Mouse (Mus musculus) neural tube, embryonic 13.5 days (tissue): ENCODE results near the gene Fam187b. TPM values are rescaled to one million over a fixed set of nuclear protein-coding genes. Genes with fewer than 3 reads are reported as not detected.

Source experiments
- ATAC-seq: fragments of 200-750 bp; cut with Nextera tagmentation; 2 replicates; pipeline ENCODE4 v1.8.0; 2017; ENCODE audit warnings: low read depth, mild to moderate bottlenecking, moderate TSS enrichment, moderate library complexity
- H3K27ac ChIP-seq: fragments of 300-500 bp; sonication (generic); replicated peaks from 2 replicates; pipeline ENCODE4 v1.5.1; 2015; ENCODE audit warnings: moderate library complexity, mild to moderate bottlenecking, inconsistent platforms
- H3K27me3 ChIP-seq: fragments of 300-500 bp; sonication (generic); 2 replicates; pipeline ENCODE4 v1.6.1; 2015; ENCODE audit warnings: mild to moderate bottlenecking, inconsistent platforms
- H3K36me3 ChIP-seq: fragments of 300-500 bp; sonication (generic); 2 replicates; pipeline ENCODE4 v1.6.1; 2015; ENCODE audit warnings: mild to moderate bottlenecking, inconsistent platforms
- H3K4me1 ChIP-seq: fragments of 300-500 bp; sonication (generic); replicated peaks from 2 replicates; pipeline ENCODE4 v1.6.1; 2015; ENCODE audit warnings: inconsistent platforms
- H3K4me2 ChIP-seq: fragments of 300-500 bp; sonication (generic); 2 replicates; pipeline ENCODE4 v1.6.1; 2015; ENCODE audit warnings: inconsistent platforms, mild to moderate bottlenecking, moderate library complexity
- H3K4me3 ChIP-seq: fragments of 300-500 bp; sonication (generic); 2 replicates; pipeline ENCODE4 v1.5.1; 2015; ENCODE audit warnings: mild to moderate bottlenecking, inconsistent platforms
- H3K9ac ChIP-seq: fragments of 300-500 bp; sonication (generic); 2 replicates; pipeline ENCODE4 v1.6.1; 2015; ENCODE audit warnings: moderate library complexity, mild to moderate bottlenecking, inconsistent platforms
- H3K9me3 ChIP-seq: fragments of 300-500 bp; sonication (generic); 2 replicates; pipeline ENCODE4 v1.6.1; 2016; ENCODE audit warnings: inconsistent platforms
- WGBS: fragments of 180-500 bp; shearing (Covaris S2); methylation state at CpG from one replicate; pipeline ENCODE4 v1.1.7; 2015; 5-methylcytosine and 5-hydroxymethylcytosine counted together
- polyA plus RNA-seq: library from polyadenylated mRNA; unstranded; fragments of >200 nt; fragmentation: Nextera tagmentation; extraction: Ambion mirVana; gene quantifications from 2 replicates; pipeline ENCODE4 v1.2.1, GENCODE M21; 2015

Gene Fam187b
- polyA plus RNA-seq, 1 experiment from 2014 or later, result 0.53 TPM

DNA sequence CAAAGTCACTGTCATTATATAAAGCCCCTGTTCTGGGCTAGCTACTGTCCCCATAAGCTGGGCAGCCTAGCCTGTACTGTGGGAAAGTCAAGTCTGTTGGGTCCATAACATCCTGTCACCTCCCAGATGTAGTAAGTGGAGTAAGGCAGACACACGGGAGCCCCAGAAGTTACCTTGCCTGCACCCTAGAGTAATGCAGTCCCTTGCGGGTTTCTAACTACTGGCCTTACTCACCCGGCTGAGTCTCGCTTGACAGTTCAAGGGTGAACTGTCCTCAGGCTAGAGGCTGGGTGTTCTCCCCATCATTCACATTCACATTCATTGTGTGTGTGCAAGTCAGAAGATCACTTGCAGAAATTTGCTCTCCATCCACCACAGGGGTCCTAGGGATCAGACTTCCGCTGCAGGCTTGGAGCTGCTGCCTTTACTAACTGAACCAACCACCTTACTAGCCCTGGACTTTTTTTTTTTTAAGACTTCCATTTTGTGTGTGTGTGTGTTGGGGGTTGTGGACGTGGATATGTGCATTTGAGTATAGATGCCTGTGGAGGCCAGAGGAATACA, 13.7 kb upstream of the Fam187b start:
- no peak overlapping the region for H3K9ac ChIP-seq
- WGBS, result 82% methylated on average over 6 of the region's 6 CpGs

DNA sequence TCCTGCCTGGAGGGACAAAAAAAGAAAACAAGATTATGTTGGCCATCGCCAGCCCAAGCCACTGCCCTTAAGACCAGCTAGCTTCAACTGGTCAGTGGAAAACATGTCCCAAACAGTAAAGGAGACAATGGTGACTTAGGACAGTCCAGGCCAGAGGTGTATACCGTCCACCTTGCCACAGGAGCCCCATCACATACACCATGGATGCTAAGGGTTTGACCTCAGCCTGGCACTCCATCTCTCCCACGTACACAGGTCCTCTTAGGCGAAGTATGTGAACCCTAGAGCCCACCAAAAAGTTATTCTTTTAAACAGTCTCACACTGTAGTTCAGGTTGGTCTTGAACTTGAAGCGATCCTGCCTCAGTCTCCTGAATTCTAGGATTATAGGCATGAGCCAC, 10.7 kb upstream of the Fam187b start:
- no peak for ATAC-seq
- H3K27me3 ChIP-seq, result no peaks in the 10 kb centered on the region
- H3K9ac ChIP-seq, result no peak overlapping the region
- H3K4me1 ChIP-seq, result peaks cover 20% of the 10 kb centered on the region
- H3K4me3 ChIP-seq, result no peak overlapping the region
- H3K27ac ChIP-seq, result no peak overlapping the region
- H3K4me2 ChIP-seq, result no peak overlapping the region
- peaks cover 15% of the 10 kb centered on the region for H3K36me3 ChIP-seq
- 92% methylated on average over 5 of the region's 5 CpGs for WGBS
- H3K9me3 ChIP-seq, result no peaks in the 10 kb centered on the region

More for the DNA sequence above, 13.7 kb upstream of the Fam187b start:
- no peaks in the 10 kb centered on the region for H3K27me3 ChIP-seq
- H3K4me3 ChIP-seq, result no peak overlapping the region
- H3K9me3 ChIP-seq, result no peaks in the 10 kb centered on the region
- no peak overlapping the region for H3K4me2 ChIP-seq
- peaks cover 18% of the 10 kb centered on the region for H3K36me3 ChIP-seq
- ATAC-seq, result no peak
- H3K27ac ChIP-seq, result no peak overlapping the region
- H3K4me1 ChIP-seq, result peaks cover 31% of the 10 kb centered on the region

DNA sequence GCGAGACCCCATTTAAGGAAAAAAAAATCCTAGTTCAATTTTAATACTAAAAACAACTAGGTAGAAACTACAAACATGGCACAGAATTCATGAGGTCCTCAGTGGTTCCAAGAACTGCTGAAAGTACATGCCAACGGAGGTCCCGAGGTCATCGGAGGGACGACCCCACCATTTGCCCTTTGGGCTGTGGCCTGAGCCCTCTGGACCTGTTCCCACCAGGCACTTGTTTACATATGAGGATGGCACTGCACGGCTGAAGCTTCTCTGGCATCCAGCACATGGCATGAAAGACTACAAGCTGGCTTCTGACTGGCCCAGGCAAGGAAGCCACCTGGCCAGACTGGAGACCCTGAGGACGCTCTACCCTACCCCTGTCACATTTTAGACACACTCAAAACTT, 9.2 kb upstream of the Fam187b start:
- no peak overlapping the region for H3K9ac ChIP-seq
- peaks cover 5% of the 10 kb centered on the region; the same call in 1 of the 2 replicates for H3K4me1 ChIP-seq
- H3K9me3 ChIP-seq, result no peaks in the 10 kb centered on the region
- no peak for ATAC-seq
- H3K4me3 ChIP-seq, result no peak overlapping the region
- H3K27ac ChIP-seq, result no peak overlapping the region
- H3K36me3 ChIP-seq, result peaks cover 3% of the 10 kb centered on the region; the same call in 1 of the 2 replicates
- H3K27me3 ChIP-seq, result no peaks in the 10 kb centered on the region
- WGBS, result 88% methylated on average over 7 of the region's 7 CpGs
- no peak overlapping the region for H3K4me2 ChIP-seq

GRCm38 (mm10) chr7:30965677-30966076, 7.9 kb upstream of the Fam187b start:
- Histone ChIP-seq H3K36me3 (no peaks in the 10 kb centered on the region), H3K27me3 (no peaks in the 10 kb centered on the region), H3K4me3 (no peak overlapping the region), H3K27ac (no peak overlapping the region), H3K9ac (no peak overlapping the region), H3K9me3 (no peaks in the 10 kb centered on the region), H3K4me1 (no peaks in the 10 kb centered on the region), H3K4me2 (no peak overlapping the region)
- 63% methylated on average over 14 of the region's 14 CpGs for WGBS
- ATAC-seq, result no peak

DNA sequence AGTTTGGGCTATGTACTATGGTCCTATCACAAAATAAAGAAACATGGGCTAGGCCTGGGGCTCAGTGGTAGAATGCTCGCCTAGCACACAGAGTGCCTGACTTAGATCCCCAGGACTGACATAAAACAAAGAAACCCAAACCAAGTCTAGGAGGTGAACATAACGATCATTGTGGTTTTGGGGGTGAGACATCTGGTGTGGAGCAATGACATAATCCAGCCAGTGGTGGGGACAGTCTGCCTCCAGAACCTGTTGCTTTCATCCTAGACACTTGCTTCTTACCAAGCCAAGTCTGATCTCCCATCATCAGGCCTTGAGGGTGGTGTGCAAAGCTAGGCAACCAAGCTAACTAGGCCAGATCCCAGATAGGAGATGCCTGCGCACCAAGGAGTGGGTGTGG, 6.9 kb upstream of the Fam187b start:
- H3K9me3 ChIP-seq, result no peaks in the 10 kb centered on the region
- H3K4me3 ChIP-seq, result no peak overlapping the region
- no peaks in the 10 kb centered on the region for H3K4me1 ChIP-seq
- H3K27ac ChIP-seq, result no peak overlapping the region
- WGBS, result 82% methylated on average over 3 of the region's 3 CpGs
- H3K27me3 ChIP-seq, result peaks cover under 1% of the 10 kb centered on the region; the same call in 1 of the 2 replicates
- no peak overlapping the region for H3K4me2 ChIP-seq
- ATAC-seq, result no peak
- H3K9ac ChIP-seq, result no peak overlapping the region
- no peaks in the 10 kb centered on the region for H3K36me3 ChIP-seq

DNA sequence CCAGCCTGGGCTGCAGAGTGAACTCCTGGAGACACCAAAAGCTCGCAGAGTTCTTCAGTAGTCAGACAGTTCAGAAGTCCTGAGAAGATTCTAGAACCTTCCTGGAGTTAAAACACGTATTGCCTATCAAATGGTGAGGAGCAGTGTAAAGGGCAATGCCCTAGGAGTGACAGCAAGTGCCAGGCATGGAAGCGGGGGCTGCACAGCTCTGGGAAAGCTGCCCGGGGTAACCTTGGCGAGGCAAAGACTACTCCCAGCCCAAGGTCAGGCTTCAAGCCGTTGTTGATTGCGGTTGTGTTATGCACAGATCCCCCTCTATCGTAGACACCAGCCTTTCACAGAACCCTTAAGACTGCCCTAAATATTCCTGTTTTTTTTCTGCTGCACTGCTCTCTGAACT, 5.0 kb upstream of the Fam187b start:
- 89% methylated on average over 8 of the region's 8 CpGs for WGBS
- no peak overlapping the region for H3K9ac ChIP-seq
- peaks cover 21% of the 10 kb centered on the region for H3K27me3 ChIP-seq
- no peaks in the 10 kb centered on the region for H3K36me3 ChIP-seq
- peaks cover 6% of the 10 kb centered on the region for H3K4me1 ChIP-seq
- H3K4me3 ChIP-seq, result no peak overlapping the region
- H3K27ac ChIP-seq, result no peak overlapping the region; the same call in 1 of the 2 replicates
- no peak overlapping the region for H3K4me2 ChIP-seq
- H3K9me3 ChIP-seq, result no peaks in the 10 kb centered on the region
- no peak for ATAC-seq

- ATAC-seq, result no peak
- Histone ChIP-seq H3K4me1 (peaks cover 10% of the 10 kb centered on the region), H3K27ac (no peak overlapping the region), H3K36me3 (no peaks in the 10 kb centered on the region), H3K4me3 (no peak overlapping the region), H3K9me3 (no peaks in the 10 kb centered on the region), H3K27me3 (peaks cover 24% of the 10 kb centered on the region), H3K9ac (no peak overlapping the region), H3K4me2 (no peak overlapping the region)
- 81% methylated on average over 4 of the region's 4 CpGs for WGBS
Measured at GRCm38 (mm10) chr7:30969174-30969573, 4.4 kb upstream of the Fam187b start.

DNA sequence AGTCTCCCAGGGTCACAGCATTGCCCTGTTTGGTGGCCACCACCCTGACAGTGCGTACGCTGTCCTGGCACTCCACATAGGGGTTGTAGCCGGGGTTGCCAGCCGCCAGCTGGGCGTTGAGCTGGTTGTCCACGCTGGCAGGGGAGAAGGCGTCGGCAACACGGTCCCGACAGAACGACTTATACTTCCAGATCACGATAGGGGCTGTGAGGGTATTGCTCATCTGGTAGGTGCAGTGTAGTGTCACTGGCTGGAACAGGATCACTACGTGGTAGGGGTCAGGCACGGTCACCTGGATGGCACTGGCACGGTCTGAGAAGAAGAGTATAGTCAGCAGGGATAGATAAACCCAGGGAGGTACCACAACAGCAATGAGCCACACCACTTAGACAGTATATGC, 1.7 kb upstream of the Fam187b start:
- Histone ChIP-seq H3K4me1 (peaks cover 10% of the 10 kb centered on the region), H3K9ac (no peak overlapping the region), H3K27ac (no peak overlapping the region), H3K27me3 (peaks cover 24% of the 10 kb centered on the region), H3K9me3 (no peaks in the 10 kb centered on the region), H3K4me2 (peak overlapping the region; percentile 58), H3K36me3 (no peaks in the 10 kb centered on the region), H3K4me3 (peak overlapping the region; percentile 33; the same call in 1 of the 2 replicates)
- 89% methylated on average over 15 of the region's 15 CpGs for WGBS
- no peak for ATAC-seq

- Histone ChIP-seq H3K9me3 (no peaks in the 10 kb centered on the region), H3K4me1 (peaks cover 10% of the 10 kb centered on the region), H3K9ac (peak overlapping the region; percentile 42; the same call in 1 of the 2 replicates), H3K4me3 (peak overlapping the region; percentile 33), H3K27ac (no peak overlapping the region), H3K36me3 (no peaks in the 10 kb centered on the region), H3K4me2 (peak overlapping the region; percentile 58), H3K27me3 (peaks cover 24% of the 10 kb centered on the region)
- no peak for ATAC-seq
- WGBS, result 3% methylated on average over 41 of the region's 41 CpGs
Measured at GRCm38 (mm10) chr7:30972426-30973250, 952 bp upstream of the Fam187b start.

DNA sequence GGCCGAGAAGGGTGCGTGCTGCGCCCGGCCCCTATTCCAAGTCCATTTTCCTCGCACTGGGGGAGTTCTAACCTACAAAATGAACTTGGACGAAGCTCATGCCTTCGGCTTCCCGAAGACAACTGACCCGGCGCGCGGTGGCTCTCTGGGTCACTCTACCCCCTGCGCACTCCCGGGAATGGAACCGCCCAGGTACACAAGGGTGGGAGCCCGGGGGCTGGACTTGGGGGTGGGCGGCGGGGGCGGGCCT, 414 bp upstream of the Fam187b start, which contains the start of gene Lsr:
Lsr (minus strand) TSS at position 214 of the 250 bp plus-strand sequence.
- no peaks in the 10 kb centered on the region for H3K9me3 ChIP-seq
- peak within 1 kb of the TSS; percentile 58 for H3K4me2 ChIP-seq
- peaks cover 24% of the 10 kb centered on the region for H3K27me3 ChIP-seq
- peak within 1 kb of the TSS; percentile 42 for H3K9ac ChIP-seq
- H3K36me3 ChIP-seq, result no peaks in the 10 kb centered on the region
- no peak within 1 kb of the TSS for H3K27ac ChIP-seq
- peak within 1 kb of the TSS; percentile 33 for H3K4me3 ChIP-seq
- WGBS, result 1% methylated on average over 19 of the region's 19 CpGs
- ATAC-seq, result peak; percentile 23; the same call in 1 of the 2 replicates
- peaks cover 10% of the 10 kb centered on the region for H3K4me1 ChIP-seq

DNA sequence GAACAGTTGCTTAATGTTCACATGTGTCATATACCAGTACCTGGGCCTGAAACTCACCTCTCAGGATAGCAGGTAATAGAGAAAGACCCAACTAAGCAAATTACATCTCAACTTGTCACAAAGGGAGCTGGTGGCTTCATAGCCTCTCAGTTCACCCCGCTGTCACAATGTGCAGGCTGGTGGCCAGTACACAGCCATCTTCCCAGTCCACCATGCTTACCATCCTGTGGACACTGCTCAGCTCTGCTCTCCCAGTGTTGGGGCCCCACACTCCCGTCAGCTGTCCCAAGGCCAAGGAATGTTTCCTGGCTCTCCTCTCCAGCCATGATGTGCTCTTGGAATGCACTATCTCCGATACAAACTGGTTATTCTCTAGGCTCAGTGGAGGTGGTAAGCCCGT, 8.1 kb downstream of the Fam187b start:
- Histone ChIP-seq H3K4me2 (no peak overlapping the region), H3K27ac (no peak overlapping the region), H3K27me3 (no peaks in the 10 kb centered on the region), H3K4me1 (no peaks in the 10 kb centered on the region), H3K4me3 (no peak overlapping the region), H3K9ac (no peak overlapping the region), H3K36me3 (no peaks in the 10 kb centered on the region), H3K9me3 (no peaks in the 10 kb centered on the region)
- ATAC-seq, result no peak
- 95% methylated on average over 4 of the region's 4 CpGs for WGBS

DNA sequence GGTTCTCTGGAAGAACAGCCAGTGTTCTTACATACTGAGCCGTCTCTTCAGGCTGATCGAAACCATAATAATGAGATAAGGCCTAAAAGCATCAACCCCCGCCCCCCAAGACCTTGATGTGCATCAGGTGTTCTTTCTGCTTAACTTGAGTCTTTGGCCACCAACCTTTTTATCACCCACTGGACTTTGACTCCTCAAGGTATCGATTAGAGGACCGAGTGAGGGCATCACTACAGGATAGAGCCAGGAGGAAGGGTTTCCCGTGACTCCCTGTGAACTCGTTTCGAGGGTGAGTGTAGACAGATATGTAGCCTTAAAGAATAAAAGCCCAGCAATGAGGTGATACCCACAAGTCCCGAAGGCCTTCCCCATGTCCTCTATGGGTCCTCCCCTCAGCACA, 11.8 kb downstream of the Fam187b start:
- no peaks in the 10 kb centered on the region for H3K27me3 ChIP-seq
- no peak overlapping the region for H3K9ac ChIP-seq
- H3K36me3 ChIP-seq, result no peaks in the 10 kb centered on the region
- no peaks in the 10 kb centered on the region for H3K4me1 ChIP-seq
- no peak overlapping the region for H3K4me2 ChIP-seq
- ATAC-seq, result no peak
- no peaks in the 10 kb centered on the region for H3K9me3 ChIP-seq
- WGBS, result 87% methylated on average over 9 of the region's 9 CpGs
- no peak overlapping the region for H3K27ac ChIP-seq
- H3K4me3 ChIP-seq, result no peak overlapping the region
